Mouse (Mus musculus) common myeloid progenitor, adult 5-6 weeks (primary cell): ENCODE measurements around the gene Ormdl2. TPM values are rescaled to one million over a fixed set of nuclear protein-coding genes. Genes with fewer than 3 reads are reported as not detected.

Source experiments
- ATAC-seq: replicated peaks from 2 replicates; pipeline ENCODE4 v1.8.0; 2016; ENCODE audit warnings: low read depth, mild to moderate bottlenecking, moderate TSS enrichment, inconsistent platforms; ENCODE audit not compliant: poor library complexity, severe bottlenecking
- total RNA-seq: library from RNA; stranded (forward); fragments of 200-1000, 187-1606 nt; gene quantifications from 2 replicates; pipeline ENCODE4 v1.2.3, GENCODE M21; 2017

The Ormdl2 gene
- total RNA-seq, 1 experiment from 2014 or later = 90.4 TPM

- ATAC-seq = peak; percentile 27
These were observed 17.0 kb downstream of the Ormdl2 start, which contains the start of gene Tmem198b for GRCm38 (mm10) chr10:128804271-128805091. TSS of gene Tmem198b (minus strand) at chr10:128804370.

- ATAC-seq = no peak
These were observed 17.6 kb downstream of the Ormdl2 start, which contains the start of gene Dnajc14 for GRCm38 (mm10) chr10:128803771-128804270. TSS of gene Dnajc14 (plus strand) at chr10:128804062.

- no peak for ATAC-seq
These were observed 18.1 kb downstream of the Ormdl2 start for GRCm38 (mm10) chr10:128803361-128803760.

GRCm38 (mm10) chr10:128802956-128803355 is 18.5 kb downstream of the Ormdl2 start:
- ATAC-seq = no peak

- no peak for ATAC-seq
These were observed 19.4 kb downstream of the Ormdl2 start for GRCm38 (mm10) chr10:128801981-128802495.

DNA sequence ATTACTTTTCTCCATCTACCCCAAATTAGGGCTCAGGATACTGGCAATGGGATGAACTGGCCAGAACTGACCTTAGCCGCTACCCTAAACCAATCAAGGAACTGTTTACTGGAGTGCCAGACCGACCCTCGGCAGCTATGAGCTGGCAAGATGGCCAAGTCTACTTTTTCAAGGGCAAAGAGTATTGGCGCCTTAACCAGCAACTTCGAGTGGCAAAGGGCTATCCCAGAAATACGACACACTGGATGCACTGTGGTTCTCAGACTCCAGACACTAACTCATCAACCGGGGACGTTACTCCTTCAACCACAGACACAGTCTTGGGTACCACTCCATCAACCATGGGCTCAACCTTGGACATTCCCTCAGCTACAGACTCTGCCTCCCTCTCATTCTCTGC is 22.8 kb downstream of the Ormdl2 start:
- ATAC-seq = no peak

- ATAC-seq = no peak
These were observed 25.9 kb downstream of the Ormdl2 start for GRCm38 (mm10) chr10:128795581-128795980.

DNA sequence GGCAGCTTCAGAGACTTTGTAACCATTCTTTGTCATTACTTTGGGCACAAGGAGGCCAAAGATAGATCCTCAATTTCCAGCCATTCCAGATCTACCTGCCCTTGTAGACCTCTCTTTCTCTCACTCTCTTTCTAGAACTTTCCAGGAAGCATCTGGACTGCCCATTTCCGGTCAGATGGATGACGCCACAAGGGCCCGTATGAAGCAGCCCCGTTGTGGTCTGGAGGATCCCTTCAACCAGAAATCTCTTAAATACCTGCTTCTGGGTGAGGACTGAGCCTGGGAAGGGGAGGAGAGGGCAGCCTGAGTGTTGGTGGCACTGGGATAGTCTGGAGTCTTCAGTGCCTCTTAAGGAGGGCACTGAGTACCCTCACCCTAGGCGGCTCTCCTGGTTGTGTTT is 27.1 kb downstream of the Ormdl2 start:
- peak; percentile 21; the same call in 1 of the 2 replicates for ATAC-seq

DNA sequence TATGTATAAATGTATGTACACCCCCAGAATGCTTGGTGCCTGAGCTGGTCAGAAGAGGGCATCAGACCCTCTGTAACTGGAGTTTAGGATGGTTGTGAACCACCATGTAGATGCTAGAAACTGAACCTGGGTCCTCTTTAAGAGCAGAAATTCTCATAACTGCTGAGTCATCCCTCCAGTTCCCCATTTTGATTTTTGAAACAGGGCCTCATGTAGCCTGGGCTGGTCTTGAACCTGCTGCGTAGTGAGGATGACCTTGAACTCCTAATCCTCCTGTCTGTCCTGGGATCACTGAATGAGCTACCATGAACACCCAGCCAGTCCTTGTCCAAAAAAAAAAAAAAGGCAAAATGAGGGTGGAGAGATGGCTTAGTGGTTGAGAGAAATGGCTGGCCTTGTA is 28.2 kb downstream of the Ormdl2 start:
- no peak for ATAC-seq

DNA sequence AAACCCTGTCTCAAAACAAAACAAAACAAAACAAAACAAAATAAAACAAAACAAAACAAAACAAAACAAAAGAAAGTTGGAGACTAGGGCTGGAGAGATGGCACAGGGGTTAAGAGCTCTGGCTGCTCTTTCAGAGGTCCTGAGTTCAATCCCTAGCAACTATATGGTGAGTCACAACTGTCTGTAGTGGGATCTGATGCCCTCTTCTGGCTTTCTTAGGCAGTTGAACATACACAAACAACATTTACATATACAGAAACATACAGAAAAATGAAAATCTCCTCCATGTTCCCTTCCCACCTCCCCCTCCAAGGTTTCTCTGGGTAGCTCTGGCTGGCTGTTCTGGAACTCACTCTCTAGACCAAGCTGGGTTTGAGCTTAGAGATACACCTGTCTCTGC is 29.4 kb downstream of the Ormdl2 start:
- ATAC-seq = no peak

GRCm38 (mm10) chr10:128790398-128791124 is 30.9 kb downstream of the Ormdl2 start, which contains the start of gene Mmp19:
TSS of gene Mmp19 (plus strand) at chr10:128790910.
- 0 out of 2 replicates have a peak, but pooled peaks have one; percentile 47 for ATAC-seq

- peak; percentile 79 for ATAC-seq
These were observed 41.2 kb downstream of the Ormdl2 start for GRCm38 (mm10) chr10:128780200-128780599.

DNA sequence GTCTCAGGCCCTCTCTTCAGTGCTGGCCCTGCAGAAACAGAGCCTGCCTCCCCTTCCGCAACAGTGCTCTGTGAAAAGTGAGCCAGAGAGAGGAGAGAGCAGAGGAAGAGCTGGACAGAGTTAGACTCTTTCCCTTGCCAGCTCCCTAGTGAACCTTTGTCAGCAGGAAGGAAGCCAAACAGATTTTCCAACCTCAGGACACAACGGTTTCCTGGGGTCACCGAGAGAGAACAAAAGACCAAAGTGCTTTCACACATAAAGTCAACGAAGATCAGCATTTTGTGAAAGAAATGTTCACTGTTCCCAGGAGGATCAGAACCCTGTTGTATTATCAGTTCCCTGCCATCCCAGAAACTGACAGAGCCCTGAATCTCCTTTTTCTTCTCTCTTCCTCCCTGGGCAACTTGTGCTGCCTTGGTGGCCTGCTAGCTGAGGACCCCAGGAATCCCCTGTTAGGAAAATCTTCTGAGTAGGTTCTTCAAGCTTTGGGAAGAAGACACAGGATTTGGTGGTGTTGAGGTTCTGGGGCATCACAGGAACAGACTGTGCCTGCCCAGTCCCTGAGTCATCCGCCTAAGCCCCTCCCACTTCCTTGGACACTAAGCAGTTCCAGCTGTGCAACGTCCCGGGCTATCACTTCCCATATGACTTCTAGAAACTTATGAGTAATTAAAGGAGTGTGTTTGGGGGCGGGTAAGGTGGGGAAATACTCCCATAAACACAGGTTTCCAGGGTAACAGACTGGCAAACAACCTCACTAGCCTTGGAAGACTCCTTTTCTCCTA is 42.2 kb downstream of the Ormdl2 start:
- ATAC-seq = peak; percentile 92

DNA sequence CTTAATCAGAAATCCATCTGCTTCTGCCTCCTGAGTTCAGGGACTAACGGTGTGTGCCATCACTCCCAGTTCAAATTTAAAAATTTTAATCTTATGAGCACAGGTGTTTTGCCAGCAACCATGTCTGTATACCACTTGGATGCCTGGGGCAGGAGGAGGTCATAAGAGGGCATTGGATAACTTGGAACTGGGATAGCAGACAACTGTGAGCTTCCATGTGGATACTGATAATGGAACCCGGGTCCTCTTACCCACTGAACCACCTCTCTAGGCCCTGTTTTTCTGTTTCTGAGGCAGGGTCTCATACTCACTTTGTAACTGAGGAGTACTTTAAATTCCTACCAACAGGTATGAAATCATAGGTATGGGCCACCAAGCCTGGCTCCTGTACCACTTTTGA is 43.0 kb downstream of the Ormdl2 start:
- ATAC-seq = no peak

DNA sequence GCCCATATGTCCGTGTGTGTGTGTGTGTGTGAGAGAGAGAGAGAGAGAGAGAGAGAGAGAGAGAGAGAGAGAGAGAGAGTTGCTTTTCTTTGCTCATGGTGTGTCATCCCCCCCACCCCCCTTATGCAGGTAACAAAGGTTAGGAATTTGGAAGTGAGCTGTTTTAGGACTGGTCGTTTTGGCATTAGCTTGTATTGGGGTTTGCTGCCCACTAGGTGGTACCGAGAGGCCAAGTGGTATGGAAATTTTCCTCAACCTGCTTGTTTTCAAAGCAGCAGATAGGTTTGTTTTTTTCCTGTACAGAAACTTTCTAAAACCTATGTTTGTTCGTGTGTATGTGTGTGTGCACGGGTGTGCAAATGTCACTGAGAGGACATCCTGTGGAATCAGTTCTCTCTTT is 47.8 kb downstream of the Ormdl2 start:
- peak; percentile 80 for ATAC-seq

- 0 out of 2 replicates have a peak, but pooled peaks have one; percentile 22 for ATAC-seq
These were observed 48.5 kb downstream of the Ormdl2 start for GRCm38 (mm10) chr10:128772895-128773294.
